21 mouse cellular contexts compared by ENCODE assay signal in the genomic region with DNA sequence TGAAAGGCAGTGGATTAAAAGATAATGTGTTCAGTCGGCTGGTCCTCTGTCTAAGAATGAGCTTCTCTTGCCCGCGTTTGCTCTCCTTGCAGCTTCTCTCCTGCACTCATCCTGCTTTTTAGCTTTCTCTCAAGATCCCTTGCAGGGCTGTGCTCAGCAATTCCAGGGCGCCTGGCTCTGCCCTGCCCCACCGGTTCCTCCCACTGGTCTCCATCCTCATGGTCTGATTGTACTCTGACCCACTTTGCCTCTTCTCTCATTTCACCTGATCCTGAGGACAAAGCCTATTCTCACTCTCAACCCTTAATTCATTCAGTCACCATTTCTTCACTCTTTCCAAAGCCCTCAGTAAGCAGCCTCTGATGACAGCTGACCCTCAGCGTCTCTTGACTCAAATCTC.
DNase-seq lines count a peak whose midpoint lies in the region; ATAC-seq and TF ChIP-seq lines count a peak whose summit lies in the region.
"Had no signal": no experiment of that assay in that cellular context is flagged by ENCODE, and none has a peak within 500 bp of the region (broad histone marks: within the 10 kb centered on the region; RNA-seq: fewer than 3 reads in every experiment).

No protein-coding gene starts in this region.

- no peak for DNase-seq in kidney, adult 9 months
- DNase-seq in midbrain, postnatal 0 days (ENCODE audit: low spot score), result no peak
- DNase-seq in left cerebral cortex, adult 18-20 months (ENCODE audit: low spot score in 2 of 2), result no peak
- DNase-seq: adrenal gland, adult 2 months; adrenal gland, postnatal 10 days; adrenal gland, postnatal 25 days; cerebellum, adult 11 months; cerebellum, adult 18-20 months; cerebellum, adult 8-10 months; cerebellum, adult 9-11 months; cerebellum, postnatal 36 days; embryo, embryonic 11 days had no signal

- no peaks in the 10 kb centered on the region for H3K36me3 ChIP-seq in kidney, embryonic 15.5 days
- H3K36me3 ChIP-seq in midbrain, embryonic 15.5 days (replicated peaks), result no peaks in the 10 kb centered on the region
- H3K36me3 ChIP-seq in midbrain, postnatal 0 days (ENCODE audit: insufficient read depth, low read length), result no peaks in the 10 kb centered on the region
- H3K36me3 ChIP-seq in intestine, embryonic 16.5 days (ENCODE audit: control insufficient read depth, insufficient read depth, low read length), result no peaks in the 10 kb centered on the region
- H3K36me3 ChIP-seq: embryonic facial prominence, embryonic 13.5 days; embryonic facial prominence, embryonic 15.5 days; forebrain, embryonic 10.5 days; forebrain, embryonic 12.5 days had no signal

- peaks cover 17% of the 10 kb centered on the region for H3K4me1 ChIP-seq in kidney, embryonic 15.5 days
- no peaks in the 10 kb centered on the region; the same call in 1 of the 2 replicates for H3K4me1 ChIP-seq in midbrain, embryonic 15.5 days
- H3K4me1 ChIP-seq in midbrain, postnatal 0 days (ENCODE audit: insufficient read depth, low read length), result no peaks in the 10 kb centered on the region
- H3K4me1 ChIP-seq in intestine, embryonic 16.5 days (ENCODE audit: control insufficient read depth, insufficient read depth, low read length), result peaks cover 10% of the 10 kb centered on the region
- H3K4me1 ChIP-seq: forebrain, embryonic 12.5 days had no signal

- no peaks in the 10 kb centered on the region for H3K27me3 ChIP-seq in kidney, embryonic 15.5 days
- no peaks in the 10 kb centered on the region for H3K27me3 ChIP-seq in midbrain, embryonic 15.5 days (replicated peaks)
- no peaks in the 10 kb centered on the region for H3K27me3 ChIP-seq in midbrain, postnatal 0 days (ENCODE audit: insufficient read depth, low read length)
- no peaks in the 10 kb centered on the region for H3K27me3 ChIP-seq in intestine, embryonic 16.5 days (replicated peaks; ENCODE audit: control insufficient read depth, insufficient read depth, low read length)
- H3K27me3 ChIP-seq: embryonic facial prominence, embryonic 13.5 days; embryonic facial prominence, embryonic 15.5 days; forebrain, embryonic 12.5 days had no signal

- no peak overlapping the region for H3K27ac ChIP-seq in kidney, embryonic 15.5 days
- no peak overlapping the region for H3K27ac ChIP-seq in midbrain, embryonic 15.5 days
- no peak overlapping the region for H3K27ac ChIP-seq in midbrain, postnatal 0 days (ENCODE audit: low read depth, low read length)
- H3K27ac ChIP-seq in intestine, embryonic 16.5 days (ENCODE audit: low read length), result no peak overlapping the region
- H3K27ac ChIP-seq: embryonic facial prominence, embryonic 13.5 days; embryonic facial prominence, embryonic 15.5 days; forebrain, embryonic 10.5 days; forebrain, embryonic 12.5 days had no signal

- no peak overlapping the region for H3K4me3 ChIP-seq in kidney, embryonic 15.5 days (replicated peaks)
- H3K4me3 ChIP-seq in midbrain, embryonic 15.5 days, result no peak overlapping the region
- no peak overlapping the region for H3K4me3 ChIP-seq in midbrain, postnatal 0 days (ENCODE audit: low read depth, low read length)
- H3K4me3 ChIP-seq in intestine, embryonic 16.5 days (ENCODE audit: low read length), result no peak overlapping the region
- H3K4me3 ChIP-seq: embryonic facial prominence, embryonic 13.5 days; embryonic facial prominence, embryonic 15.5 days; erythroblast, embryonic 14.5 days; forebrain, embryonic 10.5 days; forebrain, embryonic 12.5 days had no signal

- TF ChIP-seq CTCF in midbrain, postnatal 0 days (IDR thresholded peaks at IDR 0.05), result no peak

- 0 out of 2 replicates have a peak, but pooled peaks have one; percentile 52 for ATAC-seq in kidney, embryonic 15.5 days (replicated peaks; ENCODE audit: low FRiP score)
- peak; percentile 56; the same call in 1 of the 2 replicates for ATAC-seq in midbrain, embryonic 15.5 days (replicated peaks)
- no peak for ATAC-seq in midbrain, postnatal 0 days (ENCODE audit: low FRiP score)
- ATAC-seq in intestine, embryonic 16.5 days, result peak; percentile 45; the same call in 1 of the 2 replicates
- ATAC-seq: forebrain, embryonic 14.5 days had no signal

- no peak overlapping the region for H3K4me2 ChIP-seq in kidney, embryonic 15.5 days
- no peak overlapping the region for H3K4me2 ChIP-seq in midbrain, embryonic 15.5 days
- no peak overlapping the region for H3K4me2 ChIP-seq in midbrain, postnatal 0 days (ENCODE audit: low read depth, low read length, poor library complexity, severe bottlenecking)
- no peak overlapping the region for H3K4me2 ChIP-seq in intestine, embryonic 16.5 days (ENCODE audit: low read depth, low read length)
- H3K4me2 ChIP-seq: embryonic facial prominence, embryonic 13.5 days; embryonic facial prominence, embryonic 15.5 days; forebrain, embryonic 12.5 days had no signal

- WGBS in kidney, embryonic 15.5 days, result 81% methylated on average over 6 of the region's 6 CpGs
- WGBS in midbrain, embryonic 15.5 days, result 52% methylated on average over 6 of the region's 6 CpGs
- WGBS in midbrain, postnatal 0 days, result 38% methylated on average over 6 of the region's 6 CpGs
- WGBS in intestine, embryonic 16.5 days, result 64% methylated on average over 6 of the region's 6 CpGs

- H3K9me3 ChIP-seq in kidney, embryonic 15.5 days (replicated peaks), result no peaks in the 10 kb centered on the region
- no peaks in the 10 kb centered on the region for H3K9me3 ChIP-seq in midbrain, embryonic 15.5 days
- no peaks in the 10 kb centered on the region for H3K9me3 ChIP-seq in midbrain, postnatal 0 days (ENCODE audit: low read length)
- no peaks in the 10 kb centered on the region for H3K9me3 ChIP-seq in intestine, embryonic 16.5 days (ENCODE audit: control insufficient read depth, low read length)
- H3K9me3 ChIP-seq: embryonic facial prominence, embryonic 13.5 days; embryonic facial prominence, embryonic 15.5 days; forebrain, embryonic 10.5 days; forebrain, embryonic 12.5 days had no signal

- no peak overlapping the region for H3K9ac ChIP-seq in kidney, embryonic 15.5 days
- H3K9ac ChIP-seq in midbrain, embryonic 15.5 days, result no peak overlapping the region
- H3K9ac ChIP-seq in midbrain, postnatal 0 days (replicated peaks; ENCODE audit: low read length, poor library complexity, severe bottlenecking), result no peak overlapping the region
- no peak overlapping the region for H3K9ac ChIP-seq in intestine, embryonic 16.5 days (ENCODE audit: low read depth, low read length)
- H3K9ac ChIP-seq: embryonic facial prominence, embryonic 13.5 days; embryonic facial prominence, embryonic 15.5 days; forebrain, embryonic 12.5 days had no signal
